Mouse (Mus musculus): Measurements from ENCODE around the gene N4bp2l1.

DNA sequence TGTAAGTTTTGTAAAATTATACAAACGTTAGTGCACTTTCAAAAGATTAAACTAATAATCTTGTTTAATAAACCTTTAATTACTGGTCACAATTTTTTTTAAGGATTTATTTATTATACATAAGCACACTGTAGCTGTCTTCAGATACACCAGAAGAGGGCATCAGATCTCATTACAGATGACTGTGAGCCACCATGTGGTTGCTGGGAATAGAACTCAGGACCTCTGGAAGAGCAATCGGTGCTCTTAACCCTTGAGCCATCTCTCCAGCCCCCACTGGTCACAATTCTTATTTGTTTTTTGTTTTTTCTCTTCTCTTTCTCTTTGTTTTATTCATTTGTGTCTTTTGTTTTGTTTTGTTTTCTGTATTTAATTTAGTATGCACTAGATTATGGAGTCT is 71.7 kb downstream of the N4bp2l1 start:
- TF ChIP-seq CTCF (conservative IDR thresholded peaks at IDR 0.05; ENCODE audit: insufficient read depth, insufficient read length, low read depth, low read length), result no peak
- TF ChIP-seq POLR2A (IDR thresholded peaks at IDR 0.05; ENCODE audit: low read depth, low read length), result no peak

Data from kidney, adult 2 months (tissue).